Mouse (Mus musculus) liver, adult 2 months (tissue): ENCODE data around the gene Pcyox1. TPM values are rescaled to one million over a fixed set of nuclear protein-coding genes. Genes with fewer than 3 reads are reported as not detected.

Source experiments
- DNase-seq: peaks from one replicate; pipeline ENCODE4 v3.0.0-alpha.2; 2011; ENCODE audit warnings: low read depth, low spot score; ENCODE audit errors: extremely low read depth
- H3K27ac ChIP-seq: fragments of 200-500 bp; replicated peaks from 2 replicates; pipeline ENCODE4 v1.5.1; 2012; ENCODE audit warnings: low read depth, mild to moderate bottlenecking, control low read depth, inconsistent platforms, low read length; ENCODE audit not compliant: insufficient read depth
- H3K27me3 ChIP-seq: fragments of 200-500 bp; 2 replicates; pipeline ENCODE4 v1.6.1; 2012; ENCODE audit warnings: mild to moderate bottlenecking, moderate library complexity, low read length, inconsistent platforms; ENCODE audit not compliant: control insufficient read depth, insufficient read depth
- H3K36me3 ChIP-seq: fragments of 200-500 bp; 2 replicates; pipeline ENCODE4 v1.6.1; 2012; ENCODE audit warnings: low read length, inconsistent platforms; ENCODE audit not compliant: control insufficient read depth, insufficient read depth
- H3K4me1 ChIP-seq: fragments of 200-500 bp; 2 replicates; pipeline ENCODE4 v1.6.1; 2011; ENCODE audit warnings: low read length; ENCODE audit not compliant: control insufficient read depth, insufficient read depth
- H3K4me3 ChIP-seq: fragments of 200-500 bp; 2 replicates; pipeline ENCODE4 v1.5.1; 2011; ENCODE audit warnings: low read depth, mild to moderate bottlenecking, control low read depth, low read length, moderate library complexity; ENCODE audit not compliant: insufficient read depth
- H3K79me2 ChIP-seq: fragments of 200-500 bp; 2 replicates; pipeline ENCODE4 v1.6.1; 2012; ENCODE audit warnings: inconsistent platforms, mild to moderate bottlenecking, low read length, moderate library complexity; ENCODE audit not compliant: control insufficient read depth, insufficient read depth
- H3K9ac ChIP-seq: fragments of 200-500 bp; 2 replicates; pipeline ENCODE4 v1.6.1; 2012; ENCODE audit warnings: low read depth, mild to moderate bottlenecking, control low read depth, inconsistent platforms, low read length
- CTCF ChIP-seq: fragments of 200-500 bp; IDR thresholded peaks from 2 replicates; pipeline ENCODE4 v1.5.1; 2011; ENCODE audit warnings: low read depth, low read length, control low read depth
- POLR2A ChIP-seq: fragments of 200-500 bp; IDR thresholded peaks from 2 replicates; pipeline ENCODE4 v1.6.1; 2011; ENCODE audit warnings: low read length, control low read depth; ENCODE audit not compliant: insufficient read depth; ENCODE audit errors: extremely low read depth
- WGBS: fragments of 180-500 bp; shearing (Covaris S2); methylation state at CpG from one replicate; pipeline ENCODE4 v1.1.7; 2018; 5-methylcytosine and 5-hydroxymethylcytosine counted together
- polyA plus RNA-seq: library from polyadenylated mRNA; depleted of rRNA; stranded (reverse); fragments of >200 nt; gene quantifications from 2 replicates; pipeline ENCODE4 v1.2.3, GENCODE M21; 2012
- total RNA-seq: library from RNA; depleted of rRNA; stranded (reverse); fragments of >200 nt; gene quantifications from 2 replicates; pipeline ENCODE4 v1.2.3, GENCODE M21; 2014

Pcyox1 gene
- total and polyA plus RNA-seq, 2 experiments: 60.4 to 102 TPM

DNA sequence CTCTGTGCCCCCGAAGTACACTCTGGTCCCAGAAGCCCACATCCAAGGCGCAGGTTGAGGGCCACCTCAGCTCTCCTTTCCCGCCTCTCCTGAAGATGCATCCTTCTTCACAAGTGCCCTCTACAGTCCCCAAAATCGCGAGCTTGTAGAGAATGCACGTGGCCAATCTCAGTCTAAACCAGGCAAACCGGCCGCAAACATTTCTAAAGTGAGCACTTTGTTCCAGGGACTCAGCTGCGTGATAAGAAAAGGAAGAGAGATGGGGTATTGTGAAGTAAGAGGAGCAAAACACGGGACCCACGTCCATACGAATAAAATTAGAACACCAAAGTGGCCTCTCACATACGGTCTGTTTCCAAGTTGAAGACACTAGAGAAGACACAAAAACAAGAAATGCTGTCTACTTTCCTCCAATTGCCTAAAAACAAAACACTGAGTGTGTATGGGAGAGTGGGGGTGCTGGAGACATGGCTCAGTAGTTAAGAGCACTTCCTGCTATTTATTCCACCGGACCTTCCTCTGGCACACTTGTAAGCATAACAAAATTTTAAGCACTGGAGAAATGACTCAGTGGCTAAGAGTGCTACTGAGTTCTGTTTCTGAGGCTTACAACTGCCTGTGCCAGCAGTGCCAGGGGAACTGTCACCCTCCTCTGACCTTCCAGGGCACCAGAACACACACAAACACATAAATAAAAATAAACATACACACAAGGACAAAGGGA is 465 bp upstream of the Pcyox1 start:
- Histone ChIP-seq H3K4me3 (peak overlapping the region; percentile 72), H3K4me1 (peaks cover 9% of the 10 kb centered on the region), H3K27ac (peak overlapping the region; percentile 72)

DNA sequence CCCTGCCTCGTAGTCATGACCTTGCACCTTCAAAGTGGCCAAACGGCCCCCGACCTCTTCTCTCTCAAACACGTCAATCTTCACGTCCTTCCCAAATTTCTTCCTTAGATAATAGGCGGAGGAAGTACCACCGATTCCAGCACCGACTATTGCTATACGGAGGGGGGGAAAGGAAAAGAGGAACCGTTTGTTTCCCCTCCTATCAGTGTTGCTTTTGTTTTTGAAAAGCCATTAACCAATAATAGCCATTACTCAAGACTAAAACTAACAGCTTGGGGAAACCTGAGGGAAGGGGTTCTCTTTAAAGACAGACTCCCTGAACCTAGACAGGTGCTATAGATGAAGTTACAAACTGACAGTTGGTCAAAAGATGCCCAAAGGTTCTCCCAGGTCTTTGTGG is 985 bp downstream of the Pcyox1 start:
- peaks cover 8% of the 10 kb centered on the region for H3K4me1 ChIP-seq

More for the DNA sequence above, 465 bp upstream of the Pcyox1 start:
- DNase-seq: no peak
- H3K27me3 ChIP-seq: no peaks in the 10 kb centered on the region
- H3K79me2 ChIP-seq: peaks cover 8% of the 10 kb centered on the region; the same call in 1 of the 2 replicates
- peak overlapping the region; percentile 61 for H3K9ac ChIP-seq
- TF ChIP-seq CTCF: no peak
- TF ChIP-seq POLR2A: no peak
- WGBS: 6% methylated on average over 14 of the region's 14 CpGs
- no peaks in the 10 kb centered on the region; the same call in 1 of the 2 replicates for H3K36me3 ChIP-seq

DNA sequence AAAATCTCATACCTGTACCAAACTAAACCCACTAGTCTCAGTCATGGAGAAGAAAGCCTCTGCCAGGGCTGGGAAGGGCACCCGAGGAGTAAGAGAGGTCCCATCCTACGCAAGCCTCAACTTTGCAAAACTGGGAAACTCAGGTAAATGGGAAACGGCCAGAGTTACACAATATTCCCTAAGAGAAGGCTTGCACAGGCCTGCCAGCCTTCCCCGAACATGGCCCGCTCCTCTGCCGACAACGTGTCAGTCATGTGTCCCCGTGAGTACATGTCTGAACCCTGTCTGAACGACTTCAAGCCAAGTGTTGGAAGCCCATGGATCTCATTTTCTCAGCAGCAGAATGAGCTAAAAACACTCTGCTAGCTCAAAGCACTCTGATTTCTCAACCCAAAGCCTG is 1.9 kb downstream of the Pcyox1 start:
- WGBS: 31% methylated on average over 9 of the region's 9 CpGs
- DNase-seq: peak; percentile 82
- Histone ChIP-seq H3K36me3 (peaks cover 23% of the 10 kb centered on the region), H3K27me3 (no peaks in the 10 kb centered on the region), H3K79me2 (peaks cover 13% of the 10 kb centered on the region; the same call in 1 of the 2 replicates), H3K4me3 (no peak overlapping the region), H3K9ac (peak overlapping the region; percentile 40; the same call in 1 of the 2 replicates), H3K4me1 (peaks cover 6% of the 10 kb centered on the region), H3K27ac (peak overlapping the region; percentile 80)
- TF ChIP-seq CTCF (no peak), POLR2A (no peak)

More for the DNA sequence above, 985 bp downstream of the Pcyox1 start:
- 5% methylated on average over 10 of the region's 10 CpGs for WGBS
- Histone ChIP-seq H3K9ac (peak overlapping the region; percentile 84), H3K4me3 (peak overlapping the region; percentile 72), H3K27ac (peak overlapping the region; percentile 78), H3K27me3 (no peaks in the 10 kb centered on the region), H3K36me3 (peaks cover 14% of the 10 kb centered on the region), H3K79me2 (peaks cover 8% of the 10 kb centered on the region; the same call in 1 of the 2 replicates)
- no peak for TF ChIP-seq CTCF
- no peak for TF ChIP-seq POLR2A
- no peak for DNase-seq

DNA sequence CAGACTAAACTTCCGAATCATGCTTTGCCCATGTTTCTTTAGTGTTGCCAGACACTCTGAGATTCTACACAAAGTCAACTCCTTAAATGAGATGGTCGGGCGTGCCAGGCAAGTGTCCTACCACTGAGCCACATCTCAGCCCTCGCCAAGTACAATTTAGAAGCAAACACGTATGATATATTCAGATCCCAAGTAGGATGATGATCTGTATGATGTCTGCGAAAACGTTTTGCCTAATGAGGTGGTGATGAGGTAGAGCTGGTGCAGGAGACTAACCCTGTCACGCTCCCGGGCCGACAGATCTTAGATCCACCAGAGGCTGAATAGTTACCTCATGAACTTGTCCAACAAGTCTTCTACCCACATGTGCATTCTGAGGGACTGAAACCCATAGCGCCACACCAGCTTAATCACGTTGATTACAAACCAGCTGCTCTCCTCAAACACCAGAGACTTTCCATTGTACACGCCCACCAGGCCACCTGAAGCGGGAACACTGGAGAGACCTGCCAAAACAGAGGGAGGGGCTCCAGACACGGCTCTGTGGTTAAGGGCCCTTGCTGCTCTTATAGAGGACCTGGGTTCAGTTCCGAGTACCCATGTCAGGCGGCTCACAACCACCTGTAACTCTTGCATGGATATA is 2.8 kb downstream of the Pcyox1 start:
- Histone ChIP-seq H3K27ac (no peak overlapping the region), H3K36me3 (peaks cover 27% of the 10 kb centered on the region), H3K79me2 (peaks cover 13% of the 10 kb centered on the region; the same call in 1 of the 2 replicates), H3K27me3 (no peaks in the 10 kb centered on the region), H3K9ac (no peak overlapping the region), H3K4me3 (no peak overlapping the region), H3K4me1 (peaks cover 6% of the 10 kb centered on the region)
- 82% methylated on average over 17 of the region's 17 CpGs for WGBS
- TF ChIP-seq CTCF: no peak
- TF ChIP-seq POLR2A: no peak
- DNase-seq: no peak

GRCm38 (mm10) chr6:86393187-86393586 is 3.8 kb downstream of the Pcyox1 start:
- Histone ChIP-seq H3K9ac (no peak overlapping the region), H3K79me2 (peaks cover 13% of the 10 kb centered on the region; the same call in 1 of the 2 replicates), H3K27ac (no peak overlapping the region), H3K36me3 (peaks cover 34% of the 10 kb centered on the region), H3K27me3 (no peaks in the 10 kb centered on the region), H3K4me1 (peaks cover 9% of the 10 kb centered on the region), H3K4me3 (no peak overlapping the region)
- TF ChIP-seq POLR2A (no peak), CTCF (peak; percentile 17; the same call in 1 of the 2 replicates)
- DNase-seq: no peak
- WGBS: 89% methylated on average over 1 of the region's 1 CpGs
